Mouse (Mus musculus): Measurements from ENCODE around the gene Abhd16a.
A peak's percentile ranks its signal among the peaks of the same experiment; 100 is the strongest.

DNA sequence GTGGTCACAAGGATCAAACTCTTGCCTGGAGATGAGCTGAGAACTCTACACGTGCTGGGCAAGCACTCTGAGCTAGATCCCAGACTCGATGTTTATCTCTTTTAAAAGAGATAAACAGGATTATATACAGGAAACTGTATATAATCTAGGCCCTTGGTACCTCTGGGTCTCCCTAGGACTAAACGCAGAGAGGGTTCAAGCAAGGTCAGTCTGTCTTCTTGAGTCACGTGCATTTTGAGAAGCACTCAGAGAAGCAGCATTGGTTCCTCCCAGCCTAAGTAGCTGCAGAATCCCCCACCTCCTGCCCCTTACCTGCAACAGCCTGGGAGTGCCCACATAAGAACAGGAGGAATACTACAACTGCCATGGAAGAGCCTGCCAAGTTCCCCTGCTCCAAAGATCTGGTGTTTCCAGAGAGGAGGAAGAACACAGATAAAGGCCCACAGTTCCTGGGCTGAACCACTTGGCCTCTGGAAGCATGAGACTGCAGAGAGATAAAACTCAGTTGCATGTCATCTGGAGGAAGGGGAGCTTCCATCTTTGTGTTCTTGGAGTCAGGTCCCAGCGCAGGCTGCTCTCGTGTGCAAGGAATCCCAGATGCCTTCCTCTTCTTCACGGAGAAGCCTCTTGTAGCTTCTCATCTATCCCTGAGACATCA lies 3.7 kb upstream of the Abhd16a start, which contains the start of gene Ly6g6f:
- TF ChIP-seq GATA1 (IDR thresholded peaks at IDR 0.05; ENCODE audit: borderline replicate concordance, low read length) (0 out of 3 replicates have a peak, but pooled peaks have one; percentile 10), FLI1 (IDR thresholded peaks at IDR 0.05; ENCODE audit: low read length) (no peak)
